Mouse (Mus musculus) C2C12 (cell line): ENCODE measurements at regions not wholly inside any gene's neighbourhood (a gene's known extent, or its start where the extent isn't known, plus 50 kb on each side); places are given as distances from the start of the nearest gene placed in this dataset.

ENCODE experiments used
- H3K27me3 ChIP-seq: one replicate; pipeline ENCODE4 v1.6.1; 2011; ENCODE audit not compliant: control insufficient read depth, insufficient read depth, insufficient read length
- H3K36me3 ChIP-seq: one replicate; pipeline ENCODE4 v1.6.1; 2011; ENCODE audit not compliant: control insufficient read depth, insufficient read depth
- H3K4me3 ChIP-seq: one replicate; pipeline ENCODE4 v1.5.1; 2011; ENCODE audit warnings: mild to moderate bottlenecking, control low read depth; ENCODE audit not compliant: poor library complexity, insufficient read depth, severe bottlenecking
- H3K79me2 ChIP-seq: one replicate; pipeline ENCODE4 v1.6.1; 2011; ENCODE audit not compliant: control insufficient read depth, insufficient read depth
- H3K79me3 ChIP-seq: one replicate; pipeline ENCODE4 v1.6.1; 2011; ENCODE audit warnings: low read depth, control low read depth
- H3ac ChIP-seq: one replicate; pipeline ENCODE3; 2011; ENCODE audit warnings: low read depth; ENCODE audit not compliant: control insufficient read depth, insufficient read length
- CEBPB ChIP-seq: IDR thresholded peaks from one replicate; pipeline ENCODE4 v1.6.1; 2011; ENCODE audit warnings: low read depth, mild to moderate bottlenecking, control low read depth, moderate library complexity
- CTCF ChIP-seq: IDR thresholded peaks from one replicate; pipeline ENCODE4 v1.5.1; 2011; ENCODE audit not compliant: control insufficient read depth, insufficient read depth, insufficient read length
- FOSL1 ChIP-seq: IDR thresholded peaks from one replicate; pipeline ENCODE4 v1.8.0; 2011; ENCODE audit warnings: mild to moderate bottlenecking, low read length; ENCODE audit not compliant: poor library complexity, insufficient read depth, severe bottlenecking
- MAX ChIP-seq: IDR thresholded peaks from one replicate; pipeline ENCODE4 v1.6.1; 2011; ENCODE audit warnings: mild to moderate bottlenecking, control low read depth
- MYOD1 ChIP-seq: IDR thresholded peaks from one replicate; pipeline ENCODE4 v1.6.1; 2011; ENCODE audit warnings: low read depth; ENCODE audit not compliant: control insufficient read depth, insufficient read length
- MYOG ChIP-seq: IDR thresholded peaks from one replicate; pipeline ENCODE4 v1.6.1; 2011; ENCODE audit not compliant: control insufficient read depth, insufficient read length; ENCODE audit errors: extremely low read depth
- USF1 ChIP-seq: IDR thresholded peaks from one replicate; pipeline ENCODE4 v1.6.1; 2011; ENCODE audit warnings: low read depth, mild to moderate bottlenecking, control low read depth, moderate library complexity

- no peaks in the 10 kb centered on the region for H3K79me3 ChIP-seq
Observed at GRCm38 (mm10) chr13:11348502-11348849, 758.3 kb downstream of the Ryr2 start.

GRCm38 (mm10) chr13:11347787-11348501 lies 758.8 kb downstream of the Ryr2 start:
- Histone ChIP-seq H3K79me2 (no peaks in the 10 kb centered on the region), H3K4me3 (no peak overlapping the region), H3K27me3 (no peaks in the 10 kb centered on the region), H3K79me3 (no peaks in the 10 kb centered on the region), H3K36me3 (no peaks in the 10 kb centered on the region), H3ac (no peak overlapping the region)
- TF ChIP-seq USF1 (no peak), CTCF (no peak), CEBPB (no peak), FOSL1 (no peak), MAX (no peak), MYOG (no peak), MYOD1 (no peak)

More at GRCm38 (mm10) chr13:11348502-11348849, 758.3 kb downstream of the Ryr2 start:
- TF ChIP-seq MYOD1 (no peak), CEBPB (no peak), MAX (no peak), MYOG (no peak), FOSL1 (no peak), USF1 (no peak), CTCF (no peak)
- Histone ChIP-seq H3K4me3 (no peak overlapping the region), H3ac (no peak overlapping the region), H3K27me3 (no peaks in the 10 kb centered on the region), H3K36me3 (no peaks in the 10 kb centered on the region), H3K79me2 (no peaks in the 10 kb centered on the region)

- H3K79me2 ChIP-seq: no peaks in the 10 kb centered on the region
- no peak overlapping the region for H3K4me3 ChIP-seq
- TF ChIP-seq USF1: no peak
- TF ChIP-seq MAX: no peak
- no peak for TF ChIP-seq MYOD1
- TF ChIP-seq CTCF: no peak
- TF ChIP-seq FOSL1: no peak
- TF ChIP-seq CEBPB: no peak
- no peak for TF ChIP-seq MYOG
- H3K36me3 ChIP-seq: no peaks in the 10 kb centered on the region
- H3K27me3 ChIP-seq: no peaks in the 10 kb centered on the region
- no peak overlapping the region for H3ac ChIP-seq
- no peaks in the 10 kb centered on the region for H3K79me3 ChIP-seq
Observed at GRCm38 (mm10) chr13:11344500-11344899, 762.2 kb downstream of the Ryr2 start.

- H3ac ChIP-seq: no peak overlapping the region
- no peaks in the 10 kb centered on the region for H3K36me3 ChIP-seq
- H3K79me2 ChIP-seq: no peaks in the 10 kb centered on the region
- no peak overlapping the region for H3K4me3 ChIP-seq
- TF ChIP-seq MAX: no peak
- no peak for TF ChIP-seq CTCF
- no peak for TF ChIP-seq MYOD1
- no peak for TF ChIP-seq CEBPB
- no peak for TF ChIP-seq MYOG
- TF ChIP-seq USF1: no peak
- TF ChIP-seq FOSL1: no peak
- H3K79me3 ChIP-seq: no peaks in the 10 kb centered on the region
- no peaks in the 10 kb centered on the region for H3K27me3 ChIP-seq
Observed at GRCm38 (mm10) chr13:11338297-11338616, 768.5 kb downstream of the Ryr2 start.

- no peaks in the 10 kb centered on the region for H3K79me3 ChIP-seq
- no peaks in the 10 kb centered on the region for H3K79me2 ChIP-seq
- TF ChIP-seq USF1 (no peak), CEBPB (no peak), MYOD1 (no peak), FOSL1 (no peak), MYOG (no peak), MAX (no peak), CTCF (no peak)
- H3K36me3 ChIP-seq: no peaks in the 10 kb centered on the region
- H3ac ChIP-seq: no peak overlapping the region
- no peaks in the 10 kb centered on the region for H3K27me3 ChIP-seq
- no peak overlapping the region for H3K4me3 ChIP-seq
Observed at GRCm38 (mm10) chr13:11337610-11338296, 769.0 kb downstream of the Ryr2 start.

GRCm38 (mm10) chr13:11336958-11337357 lies 769.8 kb downstream of the Ryr2 start:
- H3K79me2 ChIP-seq: no peaks in the 10 kb centered on the region
- TF ChIP-seq MAX (no peak), USF1 (no peak), MYOG (no peak), MYOD1 (no peak), CEBPB (no peak), FOSL1 (no peak), CTCF (no peak)
- H3K4me3 ChIP-seq: no peak overlapping the region
- H3K36me3 ChIP-seq: no peaks in the 10 kb centered on the region
- no peaks in the 10 kb centered on the region for H3K79me3 ChIP-seq
- H3K27me3 ChIP-seq: no peaks in the 10 kb centered on the region
- no peak overlapping the region for H3ac ChIP-seq
